Mouse (Mus musculus) stomach, postnatal 0 days (tissue): ENCODE results near the gene Lsm2.

Experiments used
- CTCF ChIP-seq: IDR thresholded peaks from 2 replicates; pipeline ENCODE4 v1.5.1; 2016; ENCODE audit warnings: antibody characterized with exemption, low read depth, mild to moderate bottlenecking, moderate library complexity
- EP300 ChIP-seq: optimal IDR thresholded peaks from 2 replicates; pipeline ENCODE3; 2016; ENCODE audit warnings: antibody characterized with exemption

GRCm38 (mm10) chr17:34994751-34995150 lies 13.1 kb downstream of the Lsm2 start:
- TF ChIP-seq CTCF, result no peak
- no peak for TF ChIP-seq EP300
